Mouse (Mus musculus) cerebellum, adult 11 months (tissue): Measurements from ENCODE around the gene Pipox.
A peak's percentile ranks its signal among the peaks of the same experiment; 100 is the strongest.

Experiments
- DNase-seq: peaks from one replicate; pipeline ENCODE4 v3.0.0; 2022

Pipox gene

DNA sequence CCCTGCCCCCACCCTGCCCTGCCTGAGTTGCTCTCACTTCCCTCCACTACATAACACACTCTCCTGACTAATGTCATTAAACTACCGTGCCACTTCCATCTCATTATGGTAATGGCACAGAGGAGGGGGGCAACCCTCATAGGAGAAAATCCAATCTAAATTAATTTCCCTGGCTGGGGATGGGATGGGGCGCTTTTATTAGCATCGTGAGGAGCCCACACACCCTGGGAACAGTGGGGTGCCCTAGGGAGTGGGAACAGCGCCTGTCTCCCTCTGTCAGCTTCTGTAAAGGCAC, 50.0 kb downstream of the Pipox start:
- DNase-seq, result no peak

DNA sequence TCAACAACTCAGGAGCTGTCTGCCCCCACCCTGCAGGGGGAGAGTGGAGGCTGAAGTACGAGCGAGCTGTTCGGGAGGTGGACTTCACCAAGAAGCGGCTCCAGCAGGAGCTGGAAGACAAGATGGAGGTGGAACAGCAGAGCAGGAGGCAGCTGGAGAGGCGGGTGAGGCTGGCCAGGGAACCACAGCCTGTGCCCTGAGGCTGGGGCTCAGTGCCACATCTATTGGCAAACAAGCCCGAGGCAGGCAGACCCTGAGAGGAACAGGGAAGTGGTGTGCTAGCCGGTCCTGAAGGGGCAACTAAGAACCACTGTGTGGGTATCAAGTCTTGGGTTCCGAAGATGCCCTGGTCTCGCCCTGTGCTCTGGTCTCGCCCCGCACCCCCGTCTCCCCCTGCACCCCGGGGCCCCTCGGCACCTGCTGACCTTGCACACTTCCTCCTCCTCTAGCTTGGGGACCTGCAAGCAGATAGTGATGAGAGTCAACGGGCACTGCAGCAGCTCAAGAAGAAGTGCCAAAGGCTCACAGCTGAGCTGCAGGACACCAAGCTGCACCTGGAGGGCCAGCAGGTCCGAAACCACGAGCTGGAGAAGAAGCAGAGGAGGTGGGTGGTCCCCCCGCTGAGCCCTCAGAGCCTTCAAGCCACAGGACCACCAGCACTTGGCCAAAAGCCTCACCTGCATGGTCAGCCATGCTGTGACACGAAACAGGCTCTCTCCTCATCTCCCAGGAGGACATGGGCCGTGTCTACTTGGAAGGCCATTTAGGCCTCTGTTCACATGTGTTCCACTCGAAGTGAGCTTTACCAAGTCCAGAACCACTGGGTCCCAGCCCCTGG, 50.6 kb downstream of the Pipox start:
- DNase-seq, result no peak

DNA sequence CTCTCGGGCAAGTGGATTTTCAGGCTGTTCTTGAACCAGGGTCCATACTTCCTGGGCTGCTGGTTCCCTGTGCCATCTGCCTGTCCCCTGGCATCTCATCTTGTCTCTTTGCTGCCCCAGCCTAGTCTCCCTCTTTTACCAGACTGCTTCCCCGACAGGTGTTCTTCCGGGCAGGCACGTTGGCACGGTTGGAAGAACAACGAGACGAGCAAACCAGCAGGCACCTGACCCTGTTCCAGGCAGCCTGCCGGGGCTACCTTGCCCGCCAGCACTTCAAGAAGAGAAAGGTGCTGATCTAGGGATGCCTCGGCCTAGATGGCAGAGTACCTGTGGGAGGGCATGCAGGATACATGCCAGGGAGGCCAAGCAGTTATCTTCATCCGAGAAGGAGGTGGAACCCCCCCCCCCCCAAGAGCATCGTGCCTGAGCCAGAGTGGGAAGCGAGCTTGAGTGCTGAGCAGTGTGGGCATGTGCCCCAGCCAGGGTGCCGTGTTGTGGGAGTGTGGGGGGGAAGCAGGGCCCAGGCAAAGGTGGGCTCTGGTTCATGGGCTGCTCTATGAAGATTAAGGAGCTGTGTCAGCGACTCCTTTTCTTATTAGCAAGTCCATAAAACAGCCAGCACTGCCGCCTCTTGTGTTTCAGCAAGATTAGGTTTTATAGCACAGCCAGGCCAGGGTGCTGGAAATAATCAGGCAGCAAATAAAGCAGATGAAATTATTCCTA, 53.2 kb downstream of the Pipox start:
- DNase-seq, result peak; percentile 87

DNA sequence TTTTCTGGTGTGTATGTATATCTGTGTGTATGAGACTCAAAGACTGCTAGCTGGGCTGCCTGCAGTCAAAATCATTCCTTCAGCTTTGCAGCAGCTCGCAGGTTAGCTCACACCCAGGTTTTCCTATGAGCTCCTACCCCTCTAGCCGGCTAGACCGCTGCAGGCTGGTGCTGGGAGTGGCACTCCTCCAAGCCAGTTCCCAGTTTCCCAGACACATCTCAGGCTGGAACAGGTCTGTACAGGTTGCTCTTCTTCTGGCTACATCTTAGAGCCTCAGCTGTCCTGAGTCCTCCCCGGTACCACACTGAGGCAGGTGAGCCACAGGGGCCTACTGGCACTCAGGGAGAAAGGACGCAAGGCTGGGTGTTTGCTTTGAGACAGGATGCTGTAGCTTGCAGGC, 56.0 kb downstream of the Pipox start:
- no peak for DNase-seq

- DNase-seq, result no peak
Measured at GRCm38 (mm10) chr11:77836751-77837150, 57.1 kb downstream of the Pipox start.

DNA sequence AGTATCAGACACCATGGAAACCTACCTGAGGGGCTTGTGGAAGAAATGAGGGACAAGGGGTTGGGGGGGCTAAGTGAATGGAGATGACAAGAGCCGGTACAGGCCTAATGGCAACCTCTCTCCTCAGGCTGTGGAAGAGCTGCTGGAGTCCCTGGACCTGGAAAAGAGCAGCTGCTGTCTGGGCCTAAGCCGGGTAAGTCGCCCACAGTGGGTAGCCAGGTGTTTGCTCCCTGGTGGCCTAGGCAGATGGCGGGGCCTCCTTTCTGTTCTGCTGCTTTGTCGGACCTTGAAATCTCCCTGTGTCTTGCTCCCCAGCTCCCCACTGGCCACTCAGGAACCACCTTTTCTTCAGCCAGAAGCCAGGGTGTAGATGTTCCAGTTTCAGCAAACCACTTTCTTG, 57.6 kb downstream of the Pipox start:
- no peak for DNase-seq

DNA sequence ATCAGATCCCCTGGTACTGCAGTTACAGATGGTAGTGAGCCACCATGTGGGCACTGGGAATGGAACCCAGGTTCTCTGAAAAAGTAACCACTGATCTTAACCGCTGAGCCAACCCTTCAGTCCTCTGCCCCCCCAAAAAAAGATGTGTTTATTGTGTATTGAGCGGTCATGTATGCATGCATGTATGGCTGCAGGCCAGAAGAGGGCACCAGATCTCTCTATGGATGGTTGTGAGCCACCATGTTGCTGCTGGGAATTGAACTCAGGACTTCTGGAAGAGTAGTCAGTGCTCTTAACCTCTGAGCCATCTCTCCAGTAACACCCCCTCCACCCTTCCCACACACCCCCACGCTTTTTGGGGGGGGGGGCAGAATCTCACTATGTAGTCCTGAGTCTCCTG, 58.8 kb downstream of the Pipox start:
- no peak for DNase-seq

DNA sequence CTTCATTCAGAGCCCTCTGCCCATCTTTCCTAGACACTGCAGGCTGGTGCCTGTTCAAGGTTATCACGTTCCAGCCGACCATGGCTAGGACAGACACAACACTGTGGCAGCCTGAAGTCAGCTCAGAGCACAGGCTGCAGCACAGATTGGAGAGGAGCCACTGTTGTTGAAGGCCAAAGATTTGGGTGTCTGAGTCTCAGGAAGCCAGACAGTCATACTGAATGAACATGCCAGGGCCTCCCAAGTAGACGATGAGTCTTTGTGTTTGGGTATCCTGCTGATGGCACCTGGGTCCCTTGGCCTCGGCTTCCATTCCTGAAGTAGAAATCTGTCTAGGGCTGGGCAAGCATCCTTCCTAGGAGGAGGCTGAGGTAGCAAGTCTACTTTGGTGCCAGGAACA, 61.4 kb downstream of the Pipox start:
- DNase-seq, result no peak

DNA sequence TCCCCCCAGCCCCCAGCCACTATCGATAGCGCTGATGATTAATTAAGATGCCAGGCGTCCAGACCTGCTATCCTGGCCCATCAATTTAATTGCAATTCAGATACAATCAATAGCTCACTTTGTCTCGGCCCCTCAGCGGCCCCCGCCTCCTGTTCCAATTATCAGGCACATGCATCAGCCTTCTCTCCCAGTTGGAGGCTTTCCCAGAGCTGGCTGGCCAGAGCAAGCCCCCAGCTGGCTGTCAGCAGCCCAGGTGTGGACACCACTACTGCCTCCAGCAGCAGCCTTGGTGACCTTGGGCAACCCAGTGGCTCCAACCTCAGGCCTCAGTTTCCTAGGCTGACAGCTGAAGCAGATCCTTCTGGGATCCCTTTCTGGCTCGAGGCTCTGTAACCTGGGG, 63.0 kb downstream of the Pipox start:
- no peak for DNase-seq
